Mouse (Mus musculus) layer of hippocampus, postnatal 14 days (tissue): Measurements from ENCODE around the gene Bgn. TPM values are rescaled to one million over a fixed set of nuclear protein-coding genes. Genes with fewer than 3 reads are reported as not detected.

Experiments
- DNase-seq, 2 experiments: peaks; one replicate each; pipeline ENCODE4 v3.0.0; 2021 to 2022; ENCODE audit warnings: low spot score in 2 of 2, mixed read lengths in 1 of 2
- long read RNA-seq, 2 experiments: library from polyadenylated mRNA; stranded (forward); transcript quantifications; one replicate each; pipeline ENCODE4 v2.0.0; 2021
- total RNA-seq, 2 experiments: library from RNA; stranded (reverse); gene quantifications; 2 replicates each; pipeline ENCODE4 v1.2.3; 2021

Gene Bgn
- total RNA-seq: 10 to 100 TPM; 26.1 to 34.2 TPM
- long read RNA-seq, experiment 1, transcript Bgn-201 (8 exons, 2,419 nt): major isoform, 18 of 22 reads
- long read RNA-seq, experiment 1, partial matches to known transcripts: 3 of 22 reads
- long read RNA-seq, experiment 1, other reads (novel, unspliced or antisense): 0 of 22 reads
- long read RNA-seq, experiment 2, transcript Bgn-201 (8 exons, 2,419 nt): major isoform, 17 of 21 reads
- long read RNA-seq, experiment 2, partial matches to known transcripts: 3 of 21 reads
- long read RNA-seq, experiment 2, other reads (novel, unspliced or antisense): 1 of 21 reads

GRCm38 (mm10) chrX:73483484-73483810, at the start of gene Bgn:
Bgn (plus strand) TSS chrX:73483602.
- DNase-seq: no peak

- no peak for DNase-seq
Observed at GRCm38 (mm10) chrX:73435252-73435651, 48.1 kb upstream of the Bgn start, which contains the start of gene Trex2. Trex2 (minus strand) TSS chrX:73435344.

- no peak for DNase-seq
Observed at GRCm38 (mm10) chrX:73441428-73441827, 42.0 kb upstream of the Bgn start.

GRCm38 (mm10) chrX:73451949-73452348, 31.5 kb upstream of the Bgn start:
- peak; percentile 45 to 55 for DNase-seq

GRCm38 (mm10) chrX:73458877-73459392, 24.5 kb upstream of the Bgn start, which contains the start of gene Haus7:
Haus7 (minus strand) TSS chrX:73459044.
- DNase-seq: peak; percentile 83 to 93

GRCm38 (mm10) chrX:73460792-73461191, 22.6 kb upstream of the Bgn start:
- no peak for DNase-seq

- DNase-seq: no peak
Observed at GRCm38 (mm10) chrX:73465483-73466186, 17.8 kb upstream of the Bgn start.

GRCm38 (mm10) chrX:73467446-73468241, 15.8 kb upstream of the Bgn start:
- DNase-seq: no peak

GRCm38 (mm10) chrX:73468330-73468729, 15.1 kb upstream of the Bgn start:
- DNase-seq: no peak

- no peak for DNase-seq
Observed at GRCm38 (mm10) chrX:73468752-73469151, 14.7 kb upstream of the Bgn start.

GRCm38 (mm10) chrX:73471764-73472163, 11.6 kb upstream of the Bgn start:
- DNase-seq: no peak

GRCm38 (mm10) chrX:73474340-73475165, 8.8 kb upstream of the Bgn start:
- no peak for DNase-seq

GRCm38 (mm10) chrX:73475658-73476256, 7.6 kb upstream of the Bgn start:
- no peak for DNase-seq

- no peak for DNase-seq
Observed at GRCm38 (mm10) chrX:73476621-73477020, 6.8 kb upstream of the Bgn start.

GRCm38 (mm10) chrX:73477500-73477899, 5.9 kb upstream of the Bgn start:
- no peak for DNase-seq

GRCm38 (mm10) chrX:73479656-73480055, 3.7 kb upstream of the Bgn start:
- DNase-seq: no peak

- DNase-seq: no peak
Observed at GRCm38 (mm10) chrX:73480334-73480733, 3.1 kb upstream of the Bgn start.

GRCm38 (mm10) chrX:73482643-73483483, 539 bp upstream of the Bgn start:
- DNase-seq: no peak

GRCm38 (mm10) chrX:73484076-73484475, 674 bp downstream of the Bgn start:
- DNase-seq: no peak
